Mouse (Mus musculus) embryonic facial prominence, embryonic 13.5 days (tissue): ENCODE results near the gene Nrip2. TPM values are rescaled to one million over a fixed set of nuclear protein-coding genes. Genes with fewer than 3 reads are reported as not detected.

Experiments used
- ATAC-seq: fragments of 200-750 bp; cut with Nextera tagmentation; 2 replicates; pipeline ENCODE4 v1.8.0; 2017; ENCODE audit warnings: low read depth; ENCODE audit not compliant: insufficient number of reproducible peaks, insufficient read depth, low FRiP score, low TSS enrichment
- H3K27ac ChIP-seq: fragments of 300-500 bp; sonication (generic); 2 replicates; pipeline ENCODE4 v1.5.1; 2015; ENCODE audit warnings: moderate library complexity, mild to moderate bottlenecking, inconsistent platforms
- H3K27me3 ChIP-seq: fragments of 300-500 bp; sonication (generic); 2 replicates; pipeline ENCODE4 v1.6.1; 2015; ENCODE audit warnings: mild to moderate bottlenecking, inconsistent platforms
- H3K36me3 ChIP-seq: fragments of 300-500 bp; sonication (generic); 2 replicates; pipeline ENCODE4 v1.6.1; 2015; ENCODE audit warnings: mild to moderate bottlenecking, inconsistent platforms
- H3K4me1 ChIP-seq: fragments of 300-500 bp; sonication (generic); 2 replicates; pipeline ENCODE4 v1.6.1; 2015; ENCODE audit warnings: inconsistent platforms
- H3K4me2 ChIP-seq: fragments of 300-500 bp; sonication (generic); 2 replicates; pipeline ENCODE4 v1.6.1; 2015; ENCODE audit warnings: moderate library complexity, mild to moderate bottlenecking, inconsistent platforms
- H3K4me3 ChIP-seq: fragments of 300-500 bp; sonication (generic); 2 replicates; pipeline ENCODE4 v1.5.1; 2015; ENCODE audit warnings: mild to moderate bottlenecking, inconsistent platforms
- H3K9ac ChIP-seq: fragments of 300-500 bp; sonication (generic); 2 replicates; pipeline ENCODE4 v1.6.1; 2015; ENCODE audit warnings: mild to moderate bottlenecking, inconsistent platforms
- H3K9me3 ChIP-seq: fragments of 300-500 bp; sonication (generic); 2 replicates; pipeline ENCODE4 v1.6.1; 2016; ENCODE audit warnings: inconsistent platforms
- WGBS: fragments of 180-500 bp; shearing (Covaris S2); methylation state at CpG from one replicate; pipeline ENCODE4 v1.1.7; 2015; ENCODE audit warnings: mixed read lengths; 5-methylcytosine and 5-hydroxymethylcytosine counted together
- polyA plus RNA-seq: library from polyadenylated mRNA; unstranded; fragments of >200 nt; fragmentation: Nextera tagmentation; extraction: Ambion mirVana; gene quantifications from 2 replicates; pipeline ENCODE4 v1.2.1, GENCODE M21; 2015

The Nrip2 gene
- polyA plus RNA-seq, 1 experiment from 2014 or later: 5.7 TPM

DNA sequence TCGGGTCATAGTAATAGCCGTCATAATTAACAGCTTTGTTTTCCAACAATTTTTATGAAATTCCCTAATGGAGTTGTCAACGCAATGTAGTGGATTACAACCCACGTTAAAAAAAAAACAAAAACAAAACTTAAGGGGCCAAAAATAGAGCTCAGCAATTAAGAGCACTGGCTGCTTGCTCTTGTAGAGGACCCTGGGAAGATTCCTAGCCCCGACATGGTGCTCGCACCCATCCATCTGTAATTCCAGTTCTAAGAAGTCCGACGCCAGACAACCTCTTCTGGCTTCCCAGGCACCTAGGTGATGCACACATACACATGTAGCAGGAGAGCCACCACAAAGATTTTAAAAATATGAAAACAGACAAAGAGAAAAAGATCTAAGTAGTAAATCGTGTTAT, 25.9 kb downstream of the Nrip2 start:
- Histone ChIP-seq H3K9ac (peak overlapping the region; percentile 77), H3K4me1 (peaks cover 2% of the 10 kb centered on the region; the same call in 1 of the 2 replicates), H3K9me3 (no peaks in the 10 kb centered on the region), H3K27me3 (no peaks in the 10 kb centered on the region), H3K27ac (peak overlapping the region; percentile 95), H3K36me3 (peaks cover 31% of the 10 kb centered on the region), H3K4me2 (peak overlapping the region; percentile 64), H3K4me3 (peak overlapping the region; percentile 66)
- ATAC-seq: no peak
- 15% methylated on average over 9 of the region's 9 CpGs for WGBS

DNA sequence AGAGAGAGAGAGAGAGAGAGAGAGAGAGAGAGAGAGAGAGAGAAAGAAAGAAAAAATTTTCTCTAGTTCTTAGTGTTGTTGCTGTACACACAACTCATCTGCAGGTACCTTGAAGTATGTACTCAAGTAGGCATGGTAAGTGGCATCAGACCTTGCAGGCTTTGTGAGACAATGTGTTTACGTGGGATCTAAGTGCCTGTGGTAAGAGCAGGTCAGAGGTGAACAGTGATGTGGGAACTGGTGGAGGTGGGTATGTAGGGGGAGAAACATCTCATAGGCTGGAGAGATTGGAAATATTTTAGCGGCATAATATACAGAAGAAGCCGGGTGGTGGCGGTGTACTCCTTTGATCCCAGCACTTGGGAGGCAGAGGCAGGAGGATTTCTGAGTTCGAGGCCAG, 28.5 kb downstream of the Nrip2 start:
- no peaks in the 10 kb centered on the region for H3K9me3 ChIP-seq
- no peak overlapping the region for H3K4me3 ChIP-seq
- no peak overlapping the region for H3K4me2 ChIP-seq
- ATAC-seq: no peak
- 93% methylated on average over 5 of the region's 5 CpGs for WGBS
- H3K4me1 ChIP-seq: peaks cover 2% of the 10 kb centered on the region; the same call in 1 of the 2 replicates
- peaks cover 50% of the 10 kb centered on the region for H3K36me3 ChIP-seq
- H3K27me3 ChIP-seq: no peaks in the 10 kb centered on the region
- no peak overlapping the region for H3K27ac ChIP-seq
- no peak overlapping the region for H3K9ac ChIP-seq

DNA sequence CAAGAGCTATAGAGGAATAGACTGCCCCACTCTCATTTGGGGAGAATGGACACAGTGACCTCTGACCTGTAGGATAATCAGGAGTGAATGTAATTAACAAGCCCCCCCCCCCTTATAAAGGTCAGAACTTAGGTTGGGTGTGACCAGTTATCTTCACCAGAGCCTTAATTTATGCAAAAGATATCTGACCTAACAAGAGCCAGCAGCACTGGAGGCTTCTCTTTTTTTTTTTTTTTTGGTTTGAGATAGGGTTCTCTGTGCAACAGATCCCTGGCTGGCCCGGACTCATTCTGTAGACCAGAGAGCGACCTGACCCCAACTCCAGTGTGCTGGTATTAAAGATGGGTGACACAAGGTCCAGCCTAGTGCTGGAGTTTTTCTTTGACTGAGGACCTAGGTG, 30.2 kb downstream of the Nrip2 start:
- Histone ChIP-seq H3K9ac (no peak overlapping the region), H3K27me3 (no peaks in the 10 kb centered on the region), H3K4me1 (0 out of 2 replicates have a peak, but pooled peaks cover 2% of the 10 kb centered on the region), H3K9me3 (no peaks in the 10 kb centered on the region), H3K4me2 (no peak overlapping the region), H3K36me3 (peaks cover 67% of the 10 kb centered on the region), H3K27ac (no peak overlapping the region), H3K4me3 (no peak overlapping the region)
- 98% methylated on average over 2 of the region's 2 CpGs for WGBS
- ATAC-seq: no peak

DNA sequence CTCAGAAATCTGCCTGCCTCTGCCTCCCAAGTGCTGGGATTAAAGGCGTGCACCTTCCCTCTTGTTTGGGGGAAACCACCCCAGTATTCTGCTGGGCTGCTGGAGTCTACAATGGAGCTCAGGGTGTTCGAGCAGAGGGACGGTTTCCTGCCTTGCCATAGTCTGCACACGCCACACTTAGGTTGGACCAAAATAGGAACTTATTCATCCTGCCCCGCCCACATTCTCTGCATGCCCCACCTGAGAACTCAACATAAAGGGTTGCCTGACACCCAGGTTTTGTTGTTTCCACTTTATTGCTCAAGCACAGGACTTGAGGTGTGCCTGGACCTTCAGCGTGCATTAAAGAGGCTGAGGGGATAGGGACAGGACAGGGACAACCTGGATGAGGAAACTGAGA, 30.7 kb downstream of the Nrip2 start:
- no peak overlapping the region for H3K4me2 ChIP-seq
- ATAC-seq: no peak
- peaks cover 72% of the 10 kb centered on the region for H3K36me3 ChIP-seq
- no peak overlapping the region for H3K4me3 ChIP-seq
- H3K9me3 ChIP-seq: no peaks in the 10 kb centered on the region
- H3K27me3 ChIP-seq: no peaks in the 10 kb centered on the region
- H3K4me1 ChIP-seq: 0 out of 2 replicates have a peak, but pooled peaks cover 2% of the 10 kb centered on the region
- WGBS: 91% methylated on average over 6 of the region's 6 CpGs
- no peak overlapping the region for H3K27ac ChIP-seq
- H3K9ac ChIP-seq: no peak overlapping the region

DNA sequence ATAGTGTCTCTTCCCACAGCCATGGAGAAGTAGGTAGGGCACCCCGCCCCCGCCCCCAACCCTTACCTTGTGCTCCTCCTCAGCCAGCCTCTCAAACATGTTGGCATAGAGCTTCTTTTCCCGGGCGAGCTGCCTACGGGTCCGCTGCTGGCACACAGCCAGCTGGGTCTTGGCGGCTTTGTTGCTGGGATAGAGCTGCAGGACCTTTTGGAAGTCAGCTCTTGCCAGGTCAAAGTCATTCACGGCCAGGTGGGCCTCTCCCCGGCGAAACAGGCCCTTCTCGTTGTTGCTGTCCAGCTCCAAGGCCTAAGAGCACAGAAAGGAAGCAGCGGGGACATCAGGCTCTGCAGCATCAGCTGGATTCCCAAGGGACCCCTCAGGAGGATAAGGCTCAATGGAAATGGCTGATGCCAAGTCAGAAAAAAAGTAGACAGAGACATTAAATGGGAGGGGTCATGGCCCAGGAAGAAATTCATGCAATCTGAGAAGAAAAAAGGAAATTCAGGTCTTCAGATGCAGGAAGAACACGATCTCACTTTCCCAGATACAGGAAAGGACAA, 33.3 kb downstream of the Nrip2 start:
- Histone ChIP-seq H3K27ac (no peak overlapping the region), H3K4me3 (no peak overlapping the region), H3K9me3 (no peaks in the 10 kb centered on the region), H3K9ac (no peak overlapping the region), H3K36me3 (peaks cover 90% of the 10 kb centered on the region), H3K4me1 (peaks cover 12% of the 10 kb centered on the region), H3K4me2 (no peak overlapping the region), H3K27me3 (no peaks in the 10 kb centered on the region)
- ATAC-seq: no peak
- 92% methylated on average over 13 of the region's 13 CpGs for WGBS

DNA sequence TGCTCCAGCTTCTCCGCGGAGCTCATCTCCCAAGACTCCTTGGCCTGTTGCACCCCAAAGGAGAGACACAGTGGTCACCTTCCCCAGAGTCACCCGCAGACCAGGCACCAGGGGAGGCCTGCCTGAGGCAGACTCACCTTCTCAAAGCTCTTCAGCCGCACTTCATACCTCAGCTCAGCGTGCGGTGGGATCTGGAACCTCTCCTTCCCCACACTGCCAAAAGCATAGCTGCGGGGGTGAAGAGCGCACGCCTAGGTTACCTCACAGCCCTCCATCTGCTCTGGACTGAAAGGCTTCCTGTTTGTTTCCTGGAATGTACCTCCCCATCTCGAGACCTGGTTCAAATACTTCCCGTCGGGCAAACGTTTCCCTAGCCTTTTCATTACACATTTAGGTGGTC, 34.5 kb downstream of the Nrip2 start:
- H3K9me3 ChIP-seq: no peaks in the 10 kb centered on the region
- no peak overlapping the region for H3K4me3 ChIP-seq
- H3K4me1 ChIP-seq: peaks cover 12% of the 10 kb centered on the region
- no peak overlapping the region for H3K27ac ChIP-seq
- peaks cover 79% of the 10 kb centered on the region for H3K36me3 ChIP-seq
- H3K27me3 ChIP-seq: no peaks in the 10 kb centered on the region
- H3K4me2 ChIP-seq: no peak overlapping the region
- WGBS: 95% methylated on average over 13 of the region's 13 CpGs
- no peak for ATAC-seq
- H3K9ac ChIP-seq: no peak overlapping the region

DNA sequence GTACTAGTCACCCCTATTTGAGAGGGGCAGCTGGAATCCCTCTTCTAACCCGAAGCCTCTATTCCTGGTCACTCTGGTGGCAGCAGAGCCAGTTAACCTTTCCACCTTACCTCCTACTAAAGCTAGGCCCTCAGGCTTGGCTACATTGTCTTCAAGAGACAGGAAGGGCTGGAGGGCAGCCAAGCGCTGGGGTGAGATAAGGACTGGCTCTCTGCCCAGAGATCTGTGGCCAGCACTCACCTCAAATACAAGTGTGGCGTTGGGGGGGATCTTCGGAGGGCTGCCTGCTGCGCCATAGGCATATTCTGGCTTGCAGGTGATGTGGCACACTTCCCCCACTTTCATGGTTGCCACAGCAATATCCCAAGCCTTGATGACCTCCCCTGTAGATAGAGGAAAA, 36.4 kb downstream of the Nrip2 start:
- peaks cover 19% of the 10 kb centered on the region for H3K4me1 ChIP-seq
- H3K9me3 ChIP-seq: no peaks in the 10 kb centered on the region
- ATAC-seq: no peak
- H3K27ac ChIP-seq: no peak overlapping the region
- H3K36me3 ChIP-seq: peaks cover 61% of the 10 kb centered on the region
- WGBS: 87% methylated on average over 5 of the region's 5 CpGs
- H3K4me2 ChIP-seq: no peak overlapping the region
- no peak overlapping the region for H3K9ac ChIP-seq
- H3K27me3 ChIP-seq: no peaks in the 10 kb centered on the region
- no peak overlapping the region for H3K4me3 ChIP-seq

DNA sequence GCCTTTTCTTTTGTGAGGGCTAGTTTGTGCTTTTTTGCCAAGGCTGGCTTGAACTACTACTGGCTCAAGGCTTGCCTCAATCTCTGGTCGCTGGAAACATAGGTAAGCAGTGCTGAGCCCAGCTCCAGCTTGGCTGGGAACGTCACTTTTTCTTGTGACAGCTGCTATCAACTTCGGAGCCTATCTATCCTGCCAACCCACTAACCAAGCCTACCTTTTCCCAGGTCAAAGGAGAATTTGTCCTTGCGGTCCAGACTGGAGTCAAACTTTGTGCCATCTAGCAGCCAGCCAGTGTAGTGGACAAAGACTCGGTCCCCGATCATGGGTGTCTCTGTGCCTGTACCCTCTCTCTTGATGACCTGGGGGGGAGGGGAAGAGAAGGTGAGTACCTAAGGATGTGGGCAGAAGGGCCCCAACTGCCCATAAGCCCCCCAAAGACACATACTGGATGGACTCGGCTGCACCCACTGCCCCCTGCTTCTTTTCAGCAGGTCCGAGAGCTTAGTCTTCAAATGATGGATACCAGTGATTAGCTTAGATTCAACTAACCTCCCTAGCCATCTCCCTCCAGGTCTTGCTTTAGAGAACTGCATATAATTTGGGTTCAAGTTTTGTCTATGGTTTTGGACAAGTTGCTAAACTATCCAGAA, 37.4 kb downstream of the Nrip2 start:
- Histone ChIP-seq H3K4me2 (peak overlapping the region; percentile 67), H3K4me3 (peak overlapping the region; percentile 96), H3K9me3 (no peaks in the 10 kb centered on the region), H3K4me1 (peaks cover 19% of the 10 kb centered on the region), H3K36me3 (peaks cover 51% of the 10 kb centered on the region), H3K9ac (peak overlapping the region; percentile 96), H3K27ac (no peak overlapping the region), H3K27me3 (no peaks in the 10 kb centered on the region)
- 85% methylated on average over 8 of the region's 8 CpGs for WGBS
- ATAC-seq: no peak

DNA sequence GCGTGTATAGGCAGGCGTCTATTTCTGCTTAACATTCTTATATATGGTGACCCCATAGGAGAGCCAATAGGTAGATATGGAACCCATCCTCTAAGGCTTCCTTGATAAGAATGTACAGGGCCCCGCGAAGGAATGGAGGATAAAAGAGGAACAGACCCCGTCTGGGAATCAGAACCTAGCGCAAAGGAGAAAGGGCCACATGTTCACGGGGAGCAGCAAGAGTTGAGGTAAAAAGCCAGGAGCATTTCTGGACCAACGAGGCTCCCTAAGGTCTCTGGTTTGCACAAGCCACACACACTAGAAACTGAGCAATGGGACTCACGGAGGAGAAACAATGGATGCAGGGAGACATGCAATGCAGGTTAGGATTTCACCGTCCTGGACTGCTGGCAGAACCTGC, 38.2 kb downstream of the Nrip2 start:
- peaks cover 43% of the 10 kb centered on the region for H3K36me3 ChIP-seq
- 3% methylated on average over 10 of the region's 10 CpGs for WGBS
- H3K27ac ChIP-seq: peak overlapping the region; percentile 94
- peak overlapping the region; percentile 67 for H3K4me2 ChIP-seq
- peaks cover 19% of the 10 kb centered on the region for H3K4me1 ChIP-seq
- no peak for ATAC-seq
- H3K27me3 ChIP-seq: no peaks in the 10 kb centered on the region
- H3K9ac ChIP-seq: peak overlapping the region; percentile 96
- peak overlapping the region; percentile 96 for H3K4me3 ChIP-seq
- H3K9me3 ChIP-seq: no peaks in the 10 kb centered on the region

DNA sequence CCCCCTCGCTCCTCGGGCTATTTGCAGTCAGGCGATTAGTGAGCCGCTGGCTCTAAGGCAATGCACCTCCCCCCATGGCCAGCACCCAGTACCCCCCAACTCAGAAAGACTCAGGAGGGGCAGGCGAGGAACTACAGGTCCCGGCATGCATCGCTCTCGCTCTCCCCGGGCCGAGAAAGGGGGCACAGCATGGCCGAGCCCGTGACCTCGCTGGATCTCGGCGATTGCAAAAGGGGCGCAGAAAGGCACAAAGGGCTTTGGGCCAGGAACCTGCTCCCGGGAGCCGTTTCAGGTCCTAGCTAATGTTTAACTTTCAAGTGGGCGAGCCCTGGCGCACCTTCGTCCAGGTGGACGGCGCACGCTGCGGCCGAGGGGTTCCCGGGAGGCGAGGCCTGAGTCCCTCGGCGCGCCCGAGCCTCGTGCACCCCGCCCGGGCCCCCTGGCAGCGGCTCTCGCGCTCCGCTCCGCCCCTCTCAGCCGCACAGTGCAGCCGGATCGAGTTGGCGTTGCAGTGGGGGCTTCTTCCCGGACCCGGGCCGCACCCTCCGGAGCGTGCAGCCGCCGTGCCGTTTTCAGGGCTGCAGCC, 38.7 kb downstream of the Nrip2 start:
- peak; percentile 69 for ATAC-seq
- H3K4me1 ChIP-seq: peaks cover 19% of the 10 kb centered on the region
- under 1% methylated on average over 52 of the region's 52 CpGs for WGBS
- H3K9me3 ChIP-seq: no peaks in the 10 kb centered on the region
- H3K36me3 ChIP-seq: peaks cover 38% of the 10 kb centered on the region
- H3K4me2 ChIP-seq: peak overlapping the region; percentile 67
- H3K27ac ChIP-seq: peak overlapping the region; percentile 94
- no peaks in the 10 kb centered on the region for H3K27me3 ChIP-seq
- peak overlapping the region; percentile 96 for H3K9ac ChIP-seq
- H3K4me3 ChIP-seq: peak overlapping the region; percentile 96

DNA sequence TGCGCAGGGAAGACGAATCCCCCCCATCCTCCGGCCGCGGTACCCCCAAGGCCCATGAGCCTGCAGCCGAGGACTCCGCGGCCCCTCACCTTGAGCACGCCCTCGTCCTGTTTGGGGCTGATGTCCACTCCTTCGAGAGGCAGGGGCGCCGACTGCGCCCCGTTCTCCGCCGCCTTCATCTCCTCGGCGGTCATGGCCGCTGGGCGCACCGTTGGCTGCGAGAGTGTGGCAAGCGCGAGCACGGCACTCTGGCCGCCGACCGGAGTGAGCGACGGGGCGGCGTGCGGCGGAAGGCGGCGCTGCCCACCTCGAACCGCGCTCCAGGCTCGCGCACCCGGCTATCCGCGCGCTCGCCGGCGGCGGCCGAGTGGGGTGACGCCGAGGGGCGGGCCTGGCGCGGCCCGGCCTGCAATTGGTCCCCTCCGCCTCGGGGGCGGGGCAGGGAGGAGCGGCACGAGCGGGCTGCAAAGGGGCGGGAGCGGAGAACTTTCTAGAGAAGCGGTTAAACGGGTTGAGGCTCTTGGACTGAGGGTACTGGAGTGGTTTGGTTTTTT, 39.3 kb downstream of the Nrip2 start, which contains the start of gene Fkbp4:
Gene Fkbp4 (minus strand): TSS at position 361 of the 554 bp plus-strand sequence.
- Histone ChIP-seq H3K27me3 (no peaks in the 10 kb centered on the region), H3K4me1 (peaks cover 19% of the 10 kb centered on the region), H3K36me3 (peaks cover 32% of the 10 kb centered on the region), H3K9ac (peak within 1 kb of the TSS; percentile 96), H3K4me3 (peak within 1 kb of the TSS; percentile 96), H3K27ac (peak within 1 kb of the TSS; percentile 94), H3K9me3 (no peaks in the 10 kb centered on the region), H3K4me2 (peak within 1 kb of the TSS; percentile 67)
- WGBS: under 1% methylated on average over 62 of the region's 67 CpGs
- peak; percentile 94 for ATAC-seq
